Mouse (Mus musculus) MN1 (cell line): ENCODE results near the gene Rnf113a2.

Source experiments
- DNase-seq: peaks from one replicate; pipeline ENCODE4 v3.0.0-alpha.2; 2016; ENCODE audit warnings: low spot score

The Rnf113a2 gene

DNA sequence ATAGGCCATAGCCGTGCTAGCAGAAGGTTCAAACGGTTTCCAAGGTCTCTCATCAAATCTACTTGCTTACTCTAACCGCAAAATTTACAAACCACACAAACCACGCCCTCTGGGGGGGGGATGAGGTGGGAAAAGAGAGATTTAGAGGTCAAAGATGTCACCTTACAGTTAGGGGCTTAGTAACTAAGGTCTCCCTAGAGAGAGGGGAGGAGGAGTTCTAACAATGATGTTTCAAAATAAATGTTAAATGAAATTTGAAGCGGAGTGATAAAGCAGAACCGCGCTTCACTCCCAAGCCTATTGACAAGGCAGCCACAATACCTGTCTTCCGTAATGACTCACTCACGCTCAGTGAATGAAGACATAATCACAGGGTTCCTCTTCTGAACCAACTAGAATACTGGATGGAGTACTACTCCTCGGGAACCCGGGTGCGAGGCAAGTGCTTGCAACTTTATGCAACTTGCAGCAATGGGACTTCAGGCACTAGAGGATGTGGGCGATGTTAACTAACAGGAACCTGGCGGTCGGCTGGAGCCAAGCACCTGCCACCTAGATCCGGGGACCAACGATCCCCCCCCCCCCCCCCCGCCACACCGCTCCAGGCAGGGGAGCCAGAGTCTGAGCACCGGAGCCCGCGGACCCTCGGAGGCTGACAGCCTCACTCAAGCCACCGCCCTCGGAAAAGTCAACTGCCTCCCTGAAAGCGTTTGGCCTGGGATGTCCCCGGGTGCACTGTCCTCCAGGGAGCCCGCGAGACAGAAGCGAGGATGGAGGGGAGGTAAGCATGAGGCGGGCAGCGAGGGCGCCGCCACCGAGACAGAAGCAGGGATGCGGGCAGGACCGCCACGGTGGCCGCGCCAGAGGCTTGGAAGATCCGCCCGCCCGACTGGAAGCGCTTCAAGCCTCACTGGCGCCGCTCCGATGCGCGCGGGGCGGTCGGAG, 8.8 kb upstream of the Rnf113a2 start:
- DNase-seq, result peak; percentile 61

DNA sequence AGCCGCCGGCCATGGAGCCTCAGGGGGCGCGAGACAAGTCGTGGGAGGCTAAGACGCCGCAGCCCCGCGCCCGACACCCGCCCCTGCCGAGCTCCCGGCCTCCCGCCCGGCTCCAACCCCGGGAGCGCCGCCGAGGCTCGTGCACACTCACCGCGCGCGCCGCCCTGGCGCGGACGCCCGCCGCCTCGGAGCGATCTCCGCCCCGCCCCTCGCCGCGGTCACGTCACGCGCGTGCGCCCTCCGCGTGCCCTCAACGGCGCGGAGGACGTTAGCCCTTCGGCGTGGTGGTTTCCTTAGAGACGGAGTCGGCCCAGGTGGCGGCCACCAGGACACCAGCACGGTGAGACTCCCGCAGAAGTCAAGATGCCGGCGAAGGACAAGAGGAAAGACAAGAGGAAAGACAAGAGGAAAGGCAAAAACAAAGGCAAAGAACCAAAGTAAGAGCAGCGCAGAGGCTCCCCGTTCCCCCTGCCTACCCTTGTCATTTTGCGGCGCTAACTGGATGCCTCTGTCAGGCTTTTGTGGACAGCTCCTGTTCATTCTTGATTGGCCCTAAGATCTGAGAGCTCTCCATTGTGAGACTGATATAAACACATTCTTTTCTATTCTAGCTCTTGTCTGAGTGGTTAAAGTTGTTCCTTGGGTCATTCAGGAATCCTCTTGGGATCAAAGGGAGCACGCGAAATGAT, 8.0 kb upstream of the Rnf113a2 start, which contains the start of the genes Entpd5 and Bbof1:
Gene Entpd5 (minus strand): TSS at position 211 of the 689 bp plus-strand sequence.
Gene Bbof1 (plus strand): TSS at position 253 of the 689 bp plus-strand sequence.
- peak; percentile 93 for DNase-seq

DNA sequence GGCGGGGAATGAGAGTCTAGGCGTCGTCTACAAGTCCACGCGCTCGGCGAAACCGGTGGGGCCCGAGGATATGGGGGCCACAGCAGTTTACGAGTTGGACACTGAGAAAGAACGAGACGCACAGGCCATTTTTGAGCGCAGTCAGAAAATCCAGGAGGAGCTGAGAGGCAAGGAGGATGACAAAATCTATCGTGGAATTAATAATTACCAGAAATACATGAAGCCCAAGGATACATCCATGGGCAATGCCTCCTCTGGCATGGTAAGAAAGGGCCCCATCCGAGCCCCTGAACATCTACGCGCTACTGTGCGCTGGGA, 568 bp downstream of the Rnf113a2 start:
- no peak for DNase-seq

DNA sequence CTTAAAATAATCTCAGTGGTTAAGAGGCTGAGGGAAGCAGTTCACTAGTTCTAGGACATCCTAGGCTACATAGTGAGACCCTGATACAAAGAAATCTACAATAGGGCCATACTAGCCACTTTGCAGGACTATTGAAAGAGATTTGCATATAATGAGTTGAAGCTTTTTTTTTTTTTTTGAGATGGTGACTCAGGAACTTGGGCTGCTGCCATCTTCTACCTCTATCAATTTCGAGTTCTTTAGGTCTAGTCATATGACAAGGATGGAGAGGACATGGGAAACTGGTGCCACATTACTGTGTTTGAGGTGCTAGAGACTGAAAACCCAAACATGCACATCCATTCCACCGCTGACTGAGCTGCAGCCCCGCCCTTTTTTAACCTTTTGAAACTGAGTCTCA, 7.0 kb downstream of the Rnf113a2 start:
- DNase-seq, result no peak

DNA sequence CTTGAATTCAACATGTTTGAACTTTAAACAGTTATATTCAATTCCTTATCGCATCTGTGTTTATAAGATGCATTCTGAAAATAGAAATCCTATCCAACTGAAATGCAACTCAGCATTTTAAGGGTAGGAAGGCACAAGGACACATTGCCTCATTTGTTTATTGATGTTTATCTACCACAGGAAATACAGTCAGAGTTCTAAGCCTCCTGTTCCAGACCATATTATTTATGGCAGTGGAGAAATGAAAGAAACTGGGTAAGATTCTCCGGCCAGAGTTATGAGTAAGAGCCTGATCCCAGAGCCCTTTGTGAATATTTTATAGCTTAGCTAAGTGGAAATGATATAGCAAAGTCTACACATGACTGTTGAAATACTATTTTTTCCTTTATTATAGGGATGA, 12.8 kb downstream of the Rnf113a2 start:
- DNase-seq, result no peak

DNA sequence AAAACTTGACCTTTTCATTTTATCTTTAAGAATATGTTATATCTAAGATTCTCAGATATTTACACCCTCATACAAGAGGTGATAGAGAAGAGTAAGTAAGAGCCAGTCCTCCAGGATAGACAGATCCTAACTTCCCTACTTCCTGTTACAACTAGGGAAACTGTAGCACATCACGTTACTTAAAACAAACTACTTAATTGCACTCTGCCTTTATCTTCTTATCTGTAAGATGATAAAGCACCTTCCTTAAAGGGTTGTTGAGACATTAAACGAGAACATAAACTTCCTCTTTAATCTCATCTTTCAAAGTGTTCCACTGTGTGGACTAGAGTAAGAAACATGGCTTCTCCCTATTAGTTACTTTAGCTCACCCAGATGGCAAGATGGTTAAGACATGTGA, 21.7 kb downstream of the Rnf113a2 start:
- DNase-seq, result no peak

DNA sequence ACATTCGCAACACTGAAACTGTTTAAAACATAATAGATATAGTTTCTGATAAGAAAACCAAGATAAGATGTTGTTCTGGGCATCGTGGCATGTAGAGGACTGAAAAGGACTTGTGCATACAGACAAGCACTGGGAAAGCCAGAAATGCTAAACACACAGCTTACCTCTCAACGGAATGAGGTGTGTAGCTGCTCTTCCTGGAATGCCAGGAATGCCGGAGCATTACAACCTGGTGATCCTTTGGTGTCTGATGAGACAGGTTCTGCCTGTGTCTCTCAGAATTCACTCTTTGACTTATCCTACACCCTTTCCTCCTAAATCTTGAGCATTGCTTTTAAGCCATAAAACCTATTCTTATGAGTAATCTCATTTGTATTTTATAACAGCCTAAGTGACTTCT, 25.5 kb downstream of the Rnf113a2 start:
- DNase-seq, result no peak

DNA sequence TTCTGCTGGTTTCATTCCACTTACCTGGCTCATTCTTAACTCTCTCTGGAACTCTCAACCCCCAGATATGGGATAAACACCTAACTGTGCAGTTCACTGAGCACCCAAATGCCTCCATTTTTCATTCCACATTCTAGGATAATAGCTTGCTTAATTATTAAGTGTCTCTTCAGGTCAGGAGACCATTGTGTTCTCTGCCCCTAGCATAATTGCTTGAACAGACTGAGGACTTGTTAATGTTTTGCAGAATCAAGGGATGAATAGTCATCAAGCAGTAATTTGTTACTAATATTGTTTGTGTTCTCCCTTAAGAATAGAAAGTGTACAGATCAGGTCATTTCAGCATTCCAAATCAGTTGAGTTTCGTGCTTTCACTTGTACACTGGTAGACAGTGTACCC, 30.4 kb downstream of the Rnf113a2 start:
- no peak for DNase-seq

DNA sequence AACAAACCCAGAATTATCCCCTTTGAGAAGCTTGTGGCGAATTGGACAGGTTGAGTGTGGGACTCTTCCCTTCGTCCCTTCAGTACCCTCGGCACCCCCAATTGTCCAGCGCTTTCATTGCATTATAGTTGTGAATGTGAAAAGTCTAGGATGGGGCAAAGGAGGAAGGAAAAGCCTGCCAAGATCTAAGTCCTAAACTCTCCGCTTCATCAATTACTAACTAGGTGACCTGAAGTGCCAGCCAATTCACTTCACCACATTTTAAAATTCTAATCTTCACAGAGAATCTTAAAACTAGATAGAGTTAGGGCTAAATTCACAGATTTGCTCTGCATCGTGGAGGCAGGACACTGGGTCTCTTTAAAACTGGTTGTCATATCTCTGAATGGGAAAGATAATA, 31.2 kb downstream of the Rnf113a2 start:
- no peak for DNase-seq

DNA sequence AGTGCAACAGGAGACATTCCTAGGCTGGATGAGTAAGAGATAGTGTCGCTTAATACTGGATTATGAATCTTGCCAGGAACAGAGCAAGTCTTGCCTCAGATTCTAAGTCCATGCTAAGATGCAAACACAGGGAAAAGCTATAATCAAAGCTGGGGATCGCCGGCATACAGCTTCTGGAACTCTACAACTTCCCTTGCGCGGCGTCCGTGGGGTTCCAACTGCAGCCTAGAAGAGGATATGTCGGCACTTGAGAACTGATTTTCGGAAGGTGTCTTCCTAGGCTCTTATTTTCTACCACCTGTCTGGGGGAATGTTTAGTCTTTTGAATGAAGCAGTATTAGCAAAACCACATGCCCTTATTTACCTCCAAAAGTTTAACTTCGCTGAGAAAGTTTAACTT, 32.9 kb downstream of the Rnf113a2 start:
- no peak for DNase-seq

DNA sequence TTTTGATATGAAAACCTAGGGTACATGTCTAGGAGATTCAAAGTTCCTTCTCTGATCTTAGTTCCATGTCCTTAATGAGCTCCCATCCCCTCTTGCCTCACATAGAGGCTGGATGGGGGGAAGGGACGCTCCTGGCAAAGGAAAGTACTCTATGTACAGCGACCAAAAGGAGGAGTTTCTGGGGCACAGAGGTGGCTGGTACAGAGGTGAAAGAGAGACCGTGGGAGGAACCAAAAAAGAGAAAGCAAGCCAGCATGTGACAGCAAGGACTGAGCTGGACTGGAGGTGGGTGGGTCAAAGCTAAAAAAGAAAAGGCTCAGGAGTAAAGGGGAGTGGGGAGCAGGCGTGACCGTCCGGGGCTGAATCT, 33.3 kb downstream of the Rnf113a2 start:
- DNase-seq, result peak; percentile 46

DNA sequence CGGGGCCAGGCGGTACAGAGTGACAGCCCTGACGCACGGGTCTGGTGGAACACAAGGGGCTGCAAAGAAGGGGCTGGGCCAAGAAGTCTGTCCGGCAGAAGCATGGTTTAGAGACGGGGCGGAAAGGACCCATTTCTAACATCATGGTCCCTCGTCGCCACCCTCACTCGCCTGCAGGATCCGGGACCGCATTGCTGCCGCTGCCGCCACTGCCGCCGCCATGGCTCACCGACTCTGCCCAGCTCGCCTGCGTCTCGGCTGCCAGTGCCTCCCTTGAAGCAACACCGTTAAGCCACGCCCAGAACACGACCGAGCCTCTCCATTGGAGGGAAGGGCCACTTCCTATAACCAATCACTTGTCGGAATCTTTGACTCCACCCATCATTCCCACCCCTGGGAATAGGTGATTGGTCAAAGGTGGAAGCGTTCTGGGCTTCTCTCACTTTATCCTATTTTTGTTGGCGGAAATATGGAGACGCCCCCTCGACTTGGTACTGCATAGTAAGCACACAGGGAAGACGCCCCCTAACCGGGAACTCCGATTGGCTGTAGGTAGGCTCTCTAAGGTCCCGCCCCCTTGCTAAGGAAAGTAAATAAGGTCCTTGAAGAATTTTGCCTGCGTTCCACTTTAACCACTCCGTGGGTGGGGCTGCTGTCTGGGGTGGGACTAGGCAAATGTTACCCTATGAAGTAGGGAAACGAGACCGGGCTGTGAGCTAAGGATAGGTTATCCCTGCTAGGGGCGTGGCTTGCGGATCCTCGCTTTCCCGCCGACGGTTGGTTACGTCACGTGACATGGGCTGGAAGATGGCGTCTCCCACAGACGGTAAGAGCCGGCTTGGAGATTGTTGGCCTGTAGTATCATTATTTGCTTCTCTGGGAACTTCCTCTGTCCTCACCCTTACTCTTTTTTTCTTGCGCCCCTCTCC, 34.0 kb downstream of the Rnf113a2 start, which contains the start of the genes Aldh6a1 and Lin52:
Gene Aldh6a1 (minus strand): TSS at position 287 of the 929 bp plus-strand sequence.
Gene Lin52 (plus strand): TSS at position 705 of the 929 bp plus-strand sequence.
- DNase-seq, result peak; percentile 100

DNA sequence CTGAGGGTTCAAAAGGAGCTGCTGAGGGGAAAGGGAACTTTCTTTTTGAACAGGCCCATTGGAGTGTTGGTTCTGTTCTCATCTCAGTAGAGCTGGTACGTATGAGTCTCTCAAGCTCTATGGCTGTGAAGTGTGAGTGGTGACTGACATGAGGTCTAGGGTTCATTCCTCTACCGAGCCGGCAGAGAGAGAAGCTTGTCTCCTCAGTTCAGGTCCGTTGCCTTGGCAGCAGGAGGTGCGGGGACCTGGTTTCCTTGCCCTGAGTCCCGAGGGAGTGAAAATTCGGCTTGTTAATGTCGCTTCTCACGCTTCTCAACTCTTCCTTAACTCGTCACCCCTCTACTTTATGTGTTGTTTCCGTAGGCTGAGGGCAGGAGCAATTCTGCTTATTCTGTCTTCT, 34.8 kb downstream of the Rnf113a2 start:
- peak; percentile 71 for DNase-seq

DNA sequence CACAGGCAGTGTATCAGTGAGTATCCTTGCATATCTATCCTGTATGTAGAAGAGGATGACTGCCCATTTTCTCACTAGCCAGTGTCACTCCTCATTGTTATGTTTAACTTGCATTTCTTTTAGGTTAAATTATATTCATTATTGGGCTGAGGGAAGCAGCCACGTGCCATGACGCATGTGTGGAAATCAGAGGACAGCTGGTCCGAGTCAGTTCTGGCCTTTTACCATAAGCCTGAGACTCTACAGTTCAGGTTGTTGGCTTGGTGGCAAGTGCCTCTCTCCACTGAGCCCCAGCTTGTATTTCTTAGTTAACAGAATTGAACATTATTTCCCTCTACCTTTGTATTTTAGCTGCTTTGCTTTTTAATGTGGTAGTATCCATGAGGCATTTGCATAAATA, 39.9 kb downstream of the Rnf113a2 start:
- no peak for DNase-seq

DNA sequence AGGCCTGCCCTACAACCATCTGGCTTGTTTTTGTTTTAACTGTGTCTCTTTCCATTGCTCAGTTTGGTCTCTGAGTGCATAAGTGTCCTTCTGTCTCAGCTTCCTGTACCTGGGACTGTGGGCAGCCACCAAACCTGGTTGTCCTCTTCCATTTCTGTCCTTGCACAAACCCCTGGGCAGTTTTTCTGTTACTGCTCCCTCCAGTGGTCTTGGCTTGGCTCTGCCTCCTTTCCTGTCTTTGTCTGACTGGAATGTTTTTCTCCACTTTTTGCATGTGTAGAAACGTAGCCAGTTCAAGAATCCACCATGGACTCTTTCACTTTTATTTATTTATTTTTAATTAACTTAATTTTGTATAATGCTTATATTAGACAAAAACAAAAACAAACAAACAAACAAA, 42.8 kb downstream of the Rnf113a2 start:
- peak; percentile 19 for DNase-seq

DNA sequence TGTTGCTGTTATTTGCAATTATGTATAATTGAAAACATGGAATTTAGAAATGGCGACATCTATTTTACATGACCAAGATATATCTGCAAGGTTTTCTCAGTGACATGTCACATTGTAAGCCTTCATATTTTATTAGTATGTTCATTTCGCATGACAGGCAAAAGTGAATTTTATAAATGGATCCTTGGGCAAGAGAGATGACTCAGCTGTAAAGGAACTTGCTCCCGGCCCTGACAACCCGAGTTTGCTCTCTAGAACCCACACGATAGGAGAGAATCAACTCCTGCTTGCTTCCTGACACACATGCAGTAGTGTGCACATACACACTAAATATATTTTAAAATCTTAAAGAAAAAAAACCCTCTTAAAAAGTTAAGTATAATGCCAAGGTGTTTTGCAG, 44.4 kb downstream of the Rnf113a2 start:
- no peak for DNase-seq

DNA sequence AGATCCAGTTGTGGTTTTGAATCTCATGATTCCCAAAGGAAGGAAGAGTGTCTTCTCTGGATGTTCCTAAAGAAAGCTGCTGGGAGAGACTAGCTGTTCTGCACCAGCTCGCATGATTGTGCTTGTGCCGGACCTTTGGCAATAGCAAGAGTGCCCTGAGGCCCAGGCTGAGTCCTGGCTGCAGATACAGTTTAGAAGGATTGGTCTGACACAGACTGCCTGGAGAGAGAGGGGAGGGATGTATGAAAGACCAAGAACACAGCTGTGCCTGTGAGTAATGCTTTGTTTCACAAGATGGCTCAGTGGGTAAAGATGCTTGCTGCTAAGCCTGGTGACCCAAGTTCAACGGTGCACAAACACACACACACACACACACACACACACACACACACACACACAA, 45.9 kb downstream of the Rnf113a2 start:
- no peak for DNase-seq
